Mouse (Mus musculus): Measurements from ENCODE around the gene Mtmr4.

Mtmr4 gene

GRCm38 (mm10) chr11:87581933-87582710 lies 9.8 kb upstream of the Mtmr4 start:
- DNase-seq (ENCODE audit: low spot score in 2 of 2) = no peak

- no peak for DNase-seq (ENCODE audit: low spot score in 2 of 2)
Observed at GRCm38 (mm10) chr11:87583291-87584034, 8.5 kb upstream of the Mtmr4 start.

GRCm38 (mm10) chr11:87584711-87585505 lies 7.1 kb upstream of the Mtmr4 start:
- no peak for DNase-seq (ENCODE audit: low spot score in 2 of 2)

GRCm38 (mm10) chr11:87587211-87587874 lies 4.6 kb upstream of the Mtmr4 start:
- no peak for DNase-seq (ENCODE audit: low spot score in 2 of 2)

- DNase-seq (ENCODE audit: low spot score in 2 of 2) = no peak
Observed at GRCm38 (mm10) chr11:87589605-87590004, 2.4 kb upstream of the Mtmr4 start.

- peak in 1 of 2 experiments; percentile 33 for DNase-seq (ENCODE audit: low spot score in 2 of 2)
Observed at GRCm38 (mm10) chr11:87590841-87591525, 979 bp upstream of the Mtmr4 start.

GRCm38 (mm10) chr11:87592354-87592695 lies 363 bp downstream of the Mtmr4 start:
- no peak for DNase-seq (ENCODE audit: low spot score in 2 of 2)

GRCm38 (mm10) chr11:87592713-87593598 lies 994 bp downstream of the Mtmr4 start:
- no peak for DNase-seq (ENCODE audit: low spot score in 2 of 2)

GRCm38 (mm10) chr11:87595327-87595841 lies 3.4 kb downstream of the Mtmr4 start:
- DNase-seq (ENCODE audit: low spot score in 2 of 2) = peak; percentile 58 to 80

GRCm38 (mm10) chr11:87595976-87596375 lies 4.0 kb downstream of the Mtmr4 start:
- DNase-seq (ENCODE audit: low spot score in 2 of 2) = no peak

GRCm38 (mm10) chr11:87596492-87596891 lies 4.5 kb downstream of the Mtmr4 start:
- no peak for DNase-seq (ENCODE audit: low spot score in 2 of 2)

GRCm38 (mm10) chr11:87597061-87597460 lies 5.1 kb downstream of the Mtmr4 start:
- no peak for DNase-seq (ENCODE audit: low spot score in 2 of 2)

- DNase-seq (ENCODE audit: low spot score in 2 of 2) = no peak
Observed at GRCm38 (mm10) chr11:87599395-87600089, 7.6 kb downstream of the Mtmr4 start.

GRCm38 (mm10) chr11:87600322-87600853 lies 8.4 kb downstream of the Mtmr4 start:
- no peak for DNase-seq (ENCODE audit: low spot score in 2 of 2)

- no peak for DNase-seq (ENCODE audit: low spot score in 2 of 2)
Observed at GRCm38 (mm10) chr11:87602234-87602633, 10.3 kb downstream of the Mtmr4 start.

- no peak for DNase-seq (ENCODE audit: low spot score in 2 of 2)
Observed at GRCm38 (mm10) chr11:87603571-87603970, 11.6 kb downstream of the Mtmr4 start.

- no peak for DNase-seq (ENCODE audit: low spot score in 2 of 2)
Observed at GRCm38 (mm10) chr11:87609264-87609663, 17.3 kb downstream of the Mtmr4 start.

- DNase-seq (ENCODE audit: low spot score in 2 of 2) = no peak
Observed at GRCm38 (mm10) chr11:87611547-87611946, 19.6 kb downstream of the Mtmr4 start.

- DNase-seq (ENCODE audit: low spot score in 2 of 2) = no peak
Observed at GRCm38 (mm10) chr11:87613972-87614371, 22.0 kb downstream of the Mtmr4 start.

Measured in cerebellum, postnatal 4 days (tissue).